Mouse (Mus musculus) forebrain, embryonic 10.5 days (tissue): Measurements from ENCODE around the gene Senp3. TPM values are rescaled to one million over a fixed set of nuclear protein-coding genes. Genes with fewer than 3 reads are reported as not detected.
"Not testable (repeated sequence)": the region's sequence is repeated elsewhere in the genome, so short reads cannot be mapped to it uniquely, and the experiment has no call there.

Experiments used
- DNase-seq: peaks from one replicate; pipeline ENCODE4 v3.0.0-alpha.2; 2017; ENCODE audit warnings: low spot score; ENCODE audit errors: extremely low spot score
- H3K27ac ChIP-seq: fragments of 300-500 bp; sonication (generic); 2 replicates; pipeline ENCODE4 v1.5.1; 2016; ENCODE audit warnings: mild to moderate bottlenecking
- H3K27me3 ChIP-seq: fragments of 300-500 bp; sonication (generic); 2 replicates; pipeline ENCODE4 v1.6.1; 2016; ENCODE audit warnings: mild to moderate bottlenecking; ENCODE audit not compliant: poor library complexity, severe bottlenecking
- H3K36me3 ChIP-seq: fragments of 300-500 bp; sonication (generic); replicated peaks from 2 replicates; pipeline ENCODE4 v1.6.1; 2016; ENCODE audit warnings: mild to moderate bottlenecking, moderate library complexity
- H3K4me1 ChIP-seq: fragments of 300-500 bp; sonication (generic); 2 replicates; pipeline ENCODE4 v1.6.1; 2016
- H3K4me3 ChIP-seq: fragments of 300-500 bp; sonication (generic); 2 replicates; pipeline ENCODE4 v1.5.1; 2016; ENCODE audit warnings: mild to moderate bottlenecking, moderate library complexity
- H3K9me3 ChIP-seq: fragments of 300-500 bp; sonication (generic); 2 replicates; pipeline ENCODE4 v1.6.1; 2016; ENCODE audit warnings: mild to moderate bottlenecking, moderate library complexity
- WGBS: fragments of 180-500 bp; shearing (Covaris S2); methylation state at CpG from one replicate; pipeline ENCODE4 v1.1.7; 2016; 5-methylcytosine and 5-hydroxymethylcytosine counted together
- polyA plus RNA-seq: library from polyadenylated mRNA; unstranded; fragments of >200 nt; fragmentation: Nextera tagmentation; extraction: Ambion mirVana; gene quantifications from 2 replicates; pipeline ENCODE4 v1.2.1, GENCODE M21; 2016

Gene Senp3
- polyA plus RNA-seq = 127 and 128 TPM in 2 replicates

GRCm38 (mm10) chr11:69681314-69682208, at the start of gene Senp3:
TSS of gene Senp3 (minus strand) at chr11:69682084.
- WGBS = under 1% methylated on average over 80 of the region's 80 CpGs
- H3K27me3 ChIP-seq = 0 out of 2 replicates have a peak, but pooled peaks cover 13% of the 10 kb centered on the region
- peak within 1 kb of the TSS; percentile 70 for H3K4me3 ChIP-seq
- H3K36me3 ChIP-seq = peaks cover 41% of the 10 kb centered on the region
- peak; percentile 98 for DNase-seq
- H3K9me3 ChIP-seq = no peaks in the 10 kb centered on the region
- H3K27ac ChIP-seq = peak within 1 kb of the TSS; percentile 91
- H3K4me1 ChIP-seq = peaks cover 55% of the 10 kb centered on the region

GRCm38 (mm10) chr11:69731408-69731807, 49.5 kb upstream of the Senp3 start:
- not testable (repeated sequence) for H3K4me3 ChIP-seq, H3K27me3 ChIP-seq, H3K4me1 ChIP-seq, DNase-seq, H3K9me3 ChIP-seq, H3K27ac ChIP-seq
- 88% methylated on average over 2 of the region's 3 CpGs for WGBS
- H3K36me3 ChIP-seq = peaks cover 40% of the 10 kb centered on the region

DNA sequence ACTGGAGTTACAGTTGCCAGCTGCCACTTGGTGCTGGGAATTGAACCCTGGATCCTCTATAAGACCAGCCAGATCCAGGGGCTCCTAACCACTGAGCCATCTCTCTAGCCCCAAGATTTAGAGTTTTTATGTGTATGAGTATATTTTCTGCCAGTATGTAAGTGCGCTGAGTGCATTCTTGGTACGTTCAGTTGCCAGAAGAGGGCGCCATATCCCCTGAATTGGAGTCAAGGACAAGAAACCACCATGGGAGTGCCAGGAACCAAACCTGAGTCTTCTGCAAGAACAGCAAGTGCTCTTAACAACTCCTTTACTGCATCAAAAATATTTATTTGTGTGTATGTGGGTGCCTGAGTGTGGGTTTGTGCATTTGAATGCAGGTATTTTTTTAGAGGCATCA, 47.2 kb upstream of the Senp3 start:
- H3K4me1 ChIP-seq = 0 out of 2 replicates have a peak, but pooled peaks cover 4% of the 10 kb centered on the region
- no peak overlapping the region for H3K27ac ChIP-seq
- no peak overlapping the region for H3K4me3 ChIP-seq
- no peaks in the 10 kb centered on the region for H3K27me3 ChIP-seq
- peaks cover 17% of the 10 kb centered on the region for H3K36me3 ChIP-seq
- H3K9me3 ChIP-seq = no peaks in the 10 kb centered on the region
- WGBS = 18% methylated on average over 3 of the region's 3 CpGs
- DNase-seq = peak; percentile 53

GRCm38 (mm10) chr11:69725951-69726350, 44.1 kb upstream of the Senp3 start:
- H3K36me3 ChIP-seq = no peaks in the 10 kb centered on the region
- H3K27ac ChIP-seq = no peak overlapping the region
- no peak overlapping the region for H3K4me3 ChIP-seq
- no peak for DNase-seq
- H3K27me3 ChIP-seq = no peaks in the 10 kb centered on the region
- H3K9me3 ChIP-seq = no peaks in the 10 kb centered on the region
- 0 out of 2 replicates have a peak, but pooled peaks cover 4% of the 10 kb centered on the region for H3K4me1 ChIP-seq
- WGBS = 39% methylated on average over 5 of the region's 5 CpGs

DNA sequence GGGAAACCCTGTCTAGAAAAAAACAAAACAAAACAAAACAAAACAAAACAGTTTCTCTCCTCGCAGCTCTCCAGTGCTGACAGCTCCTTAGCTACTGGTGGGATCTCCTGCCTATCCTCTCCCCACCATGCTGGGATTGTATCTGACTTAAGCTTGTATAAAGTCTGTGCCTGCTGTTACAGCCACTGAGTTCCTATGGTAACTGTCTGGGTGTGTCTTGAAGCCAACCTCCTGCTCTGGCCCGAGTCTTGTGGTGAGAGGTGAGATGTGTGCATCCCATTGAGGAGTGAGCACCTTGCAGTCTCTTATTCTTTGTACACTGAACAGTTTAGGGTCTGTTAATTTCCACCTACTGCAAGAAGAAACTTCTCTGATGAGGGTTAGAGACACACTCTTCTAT, 41.2 kb upstream of the Senp3 start:
- H3K36me3 ChIP-seq = no peaks in the 10 kb centered on the region
- 56% methylated on average over 2 of the region's 2 CpGs for WGBS
- H3K27ac ChIP-seq = no peak overlapping the region
- no peaks in the 10 kb centered on the region for H3K27me3 ChIP-seq
- peaks cover 12% of the 10 kb centered on the region for H3K4me1 ChIP-seq
- H3K4me3 ChIP-seq = no peak overlapping the region
- no peaks in the 10 kb centered on the region for H3K9me3 ChIP-seq
- DNase-seq = no peak

DNA sequence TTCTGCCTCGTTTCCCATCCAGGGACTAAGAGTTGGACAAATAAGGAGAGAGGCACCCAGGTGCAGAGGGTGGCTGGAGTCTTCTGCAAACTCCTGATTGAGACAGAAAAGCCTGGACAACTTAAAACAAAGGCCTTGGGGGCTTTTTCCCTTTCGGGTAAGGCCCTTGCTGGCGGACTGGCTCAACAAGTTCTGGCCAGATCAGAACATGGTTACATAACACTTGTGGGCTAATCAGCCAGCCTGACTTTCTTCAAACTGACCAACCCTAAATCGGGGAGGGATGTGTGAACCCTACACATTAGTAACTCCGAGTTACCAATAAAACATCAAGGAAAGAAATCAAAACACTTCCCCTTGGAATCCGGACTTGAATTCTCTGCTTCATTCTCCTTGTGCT, 39.0 kb upstream of the Senp3 start:
- no peaks in the 10 kb centered on the region for H3K36me3 ChIP-seq
- H3K27ac ChIP-seq = no peak overlapping the region
- DNase-seq = no peak
- no peaks in the 10 kb centered on the region for H3K27me3 ChIP-seq
- WGBS = 82% methylated on average over 6 of the region's 6 CpGs
- H3K4me3 ChIP-seq = no peak overlapping the region
- peaks cover 18% of the 10 kb centered on the region for H3K4me1 ChIP-seq
- H3K9me3 ChIP-seq = no peaks in the 10 kb centered on the region

GRCm38 (mm10) chr11:69719423-69719822, 37.5 kb upstream of the Senp3 start:
- WGBS = 74% methylated on average over 6 of the region's 6 CpGs
- DNase-seq = no peak
- Histone ChIP-seq H3K4me3 (no peak overlapping the region), H3K4me1 (peaks cover 30% of the 10 kb centered on the region), H3K27ac (no peak overlapping the region), H3K27me3 (no peaks in the 10 kb centered on the region), H3K36me3 (no peaks in the 10 kb centered on the region), H3K9me3 (no peaks in the 10 kb centered on the region)

DNA sequence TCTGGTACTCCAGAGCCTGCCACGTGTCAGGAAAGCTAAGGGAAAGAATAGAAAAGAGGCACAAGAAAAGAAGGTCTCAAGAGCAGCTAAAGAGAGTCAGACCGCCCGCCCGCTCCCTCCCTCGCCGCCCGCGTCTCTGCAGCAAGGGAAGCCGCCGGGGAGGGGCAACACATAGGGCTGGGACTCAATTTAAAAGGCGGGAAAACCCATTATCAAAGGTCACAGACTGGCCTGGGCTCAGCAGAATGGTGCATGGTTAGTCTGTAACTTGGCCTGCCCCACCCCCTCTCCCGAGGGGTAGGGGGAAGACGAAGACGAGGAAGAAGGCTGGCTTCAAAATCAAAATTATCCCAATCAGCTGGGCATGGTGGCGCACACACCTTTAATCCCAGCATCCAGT, 36.8 kb upstream of the Senp3 start:
- H3K27me3 ChIP-seq = no peaks in the 10 kb centered on the region
- peak overlapping the region; percentile 22 for H3K4me3 ChIP-seq
- H3K4me1 ChIP-seq = peaks cover 32% of the 10 kb centered on the region
- DNase-seq = peak; percentile 39
- no peaks in the 10 kb centered on the region for H3K36me3 ChIP-seq
- no peaks in the 10 kb centered on the region for H3K9me3 ChIP-seq
- WGBS = 32% methylated on average over 15 of the region's 15 CpGs
- H3K27ac ChIP-seq = peak overlapping the region; percentile 67

GRCm38 (mm10) chr11:69716953-69717352, 35.1 kb upstream of the Senp3 start:
- Histone ChIP-seq H3K9me3 (no peaks in the 10 kb centered on the region), H3K4me1 (peaks cover 32% of the 10 kb centered on the region), H3K27ac (no peak overlapping the region), H3K27me3 (no peaks in the 10 kb centered on the region), H3K4me3 (no peak overlapping the region), H3K36me3 (no peaks in the 10 kb centered on the region)
- 78% methylated on average over 4 of the region's 4 CpGs for WGBS
- no peak for DNase-seq

DNA sequence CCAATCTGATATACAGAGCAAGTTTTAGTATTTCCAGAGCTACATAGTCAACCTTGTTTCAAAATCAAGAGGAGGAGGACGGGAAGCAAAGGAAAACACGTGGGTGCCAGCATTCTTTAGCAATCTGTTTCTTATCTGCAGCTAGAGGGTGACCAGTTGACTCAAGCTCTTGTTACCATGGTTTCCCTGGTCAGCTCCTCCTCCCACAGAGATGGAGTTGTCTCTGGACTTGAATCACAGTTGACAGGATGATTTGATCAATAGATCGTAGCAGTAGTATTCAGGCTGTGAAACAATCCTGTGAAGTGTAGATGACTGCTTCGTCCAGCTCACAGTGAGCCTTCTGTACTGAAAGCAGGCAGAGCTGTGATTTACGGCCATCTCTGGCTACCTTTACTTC, 34.0 kb upstream of the Senp3 start:
- Histone ChIP-seq H3K9me3 (no peaks in the 10 kb centered on the region), H3K27me3 (no peaks in the 10 kb centered on the region), H3K36me3 (no peaks in the 10 kb centered on the region), H3K4me1 (peaks cover 32% of the 10 kb centered on the region), H3K4me3 (no peak overlapping the region), H3K27ac (peak overlapping the region; percentile 35; the same call in 1 of the 2 replicates)
- DNase-seq = peak; percentile 38
- WGBS = 52% methylated on average over 5 of the region's 5 CpGs

GRCm38 (mm10) chr11:69715482-69715881, 33.6 kb upstream of the Senp3 start:
- peak; percentile 31 for DNase-seq
- H3K9me3 ChIP-seq = no peaks in the 10 kb centered on the region

GRCm38 (mm10) chr11:69714636-69715329, 32.9 kb upstream of the Senp3 start:
- no peaks in the 10 kb centered on the region for H3K9me3 ChIP-seq
- H3K27ac ChIP-seq = peak overlapping the region; percentile 52; the same call in 1 of the 2 replicates
- peak; percentile 37 for DNase-seq
- no peaks in the 10 kb centered on the region for H3K27me3 ChIP-seq
- H3K4me1 ChIP-seq = peaks cover 34% of the 10 kb centered on the region
- no peak overlapping the region for H3K4me3 ChIP-seq
- WGBS = 74% methylated on average over 18 of the region's 18 CpGs
- no peaks in the 10 kb centered on the region for H3K36me3 ChIP-seq

More at GRCm38 (mm10) chr11:69715482-69715881, 33.6 kb upstream of the Senp3 start:
- no peaks in the 10 kb centered on the region for H3K36me3 ChIP-seq
- peaks cover 32% of the 10 kb centered on the region for H3K4me1 ChIP-seq
- 59% methylated on average over 9 of the region's 9 CpGs for WGBS
- H3K27me3 ChIP-seq = no peaks in the 10 kb centered on the region
- no peak overlapping the region for H3K4me3 ChIP-seq
- peak overlapping the region; percentile 35; the same call in 1 of the 2 replicates for H3K27ac ChIP-seq
